Mouse (Mus musculus) left cerebral cortex, postnatal 36 days (tissue): ENCODE results near the gene Krtap16-1. TPM values are rescaled to one million over a fixed set of nuclear protein-coding genes. Genes with fewer than 3 reads are reported as not detected.

Experiments used
- DNase-seq, 2 experiments: peaks; one replicate each; pipeline ENCODE4 v3.0.0; 2021 to 2022; ENCODE audit warnings: low spot score in 2 of 2, mixed read lengths in 1 of 2
- intact Hi-C: fragments of 180-260 bp; cut with DNase I; formaldehyde crosslinking; loops from one replicate; pipeline ENCODE4 v1.15.1; 2025
- total RNA-seq, 2 experiments: library from RNA; stranded (reverse); gene quantifications; 2 replicates each; pipeline ENCODE4 v1.2.3; 2021

Gene Krtap16-1
- total RNA-seq, 2 experiments from 2014 or later = not detected

DNA sequence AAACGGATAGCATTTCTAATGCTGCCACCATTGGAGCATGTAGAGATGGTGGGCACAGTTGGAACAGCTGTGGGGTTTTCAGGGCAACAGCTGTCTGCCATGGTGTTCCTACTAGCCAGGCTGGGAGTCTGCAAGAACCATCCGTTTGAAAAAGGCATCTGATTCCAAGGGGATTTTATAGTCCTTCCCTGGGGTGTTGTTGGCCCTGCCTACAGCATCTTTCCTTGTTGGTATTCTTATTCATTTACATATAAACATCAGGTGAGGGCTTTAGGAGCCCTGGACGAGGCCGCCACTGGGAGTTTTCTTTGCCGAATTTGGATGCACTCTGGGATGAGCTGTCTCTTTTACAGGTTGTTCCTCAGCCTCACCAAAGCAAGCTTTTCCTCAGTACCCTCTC, 7.4 kb downstream of the Krtap16-1 start, which contains the start of gene Krtap29-1:
Krtap29-1 (minus strand) TSS at position 101 of the 400 bp plus-strand sequence.
- intact Hi-C loops = no loop called here
- DNase-seq = no peak

GRCm38 (mm10) chr11:99965961-99966360, 20.4 kb downstream of the Krtap16-1 start:
- DNase-seq = no peak
- intact Hi-C loops = no loop called here

DNA sequence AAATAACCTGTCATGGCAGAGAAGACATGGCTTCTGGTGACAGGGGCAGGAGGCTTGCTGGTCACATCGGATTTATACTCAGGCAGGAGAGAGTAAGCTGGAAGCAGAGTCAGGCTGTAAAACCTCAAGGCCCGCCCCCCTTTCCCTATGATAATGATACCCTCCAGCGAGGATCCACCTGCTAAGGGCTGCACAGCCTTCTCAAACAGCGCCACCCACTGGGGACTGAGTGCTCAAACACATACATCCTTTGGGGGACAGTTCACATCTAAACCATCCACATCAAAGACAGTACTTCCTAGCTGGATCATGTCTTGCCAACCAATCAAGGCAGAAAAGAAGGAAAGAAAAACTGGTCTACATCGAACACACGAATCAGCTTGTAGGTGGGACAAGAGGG, 22.2 kb downstream of the Krtap16-1 start:
- intact Hi-C loops = no loop called here

GRCm38 (mm10) chr11:99948175-99948574, 38.2 kb downstream of the Krtap16-1 start, which contains the start of gene Krtap9-5:
TSS of gene Krtap9-5 (plus strand) at chr11:99948475.
- no peak for DNase-seq
- intact Hi-C loops = no loop called here

More for the DNA sequence above, 22.2 kb downstream of the Krtap16-1 start:
- no peak for DNase-seq

DNA sequence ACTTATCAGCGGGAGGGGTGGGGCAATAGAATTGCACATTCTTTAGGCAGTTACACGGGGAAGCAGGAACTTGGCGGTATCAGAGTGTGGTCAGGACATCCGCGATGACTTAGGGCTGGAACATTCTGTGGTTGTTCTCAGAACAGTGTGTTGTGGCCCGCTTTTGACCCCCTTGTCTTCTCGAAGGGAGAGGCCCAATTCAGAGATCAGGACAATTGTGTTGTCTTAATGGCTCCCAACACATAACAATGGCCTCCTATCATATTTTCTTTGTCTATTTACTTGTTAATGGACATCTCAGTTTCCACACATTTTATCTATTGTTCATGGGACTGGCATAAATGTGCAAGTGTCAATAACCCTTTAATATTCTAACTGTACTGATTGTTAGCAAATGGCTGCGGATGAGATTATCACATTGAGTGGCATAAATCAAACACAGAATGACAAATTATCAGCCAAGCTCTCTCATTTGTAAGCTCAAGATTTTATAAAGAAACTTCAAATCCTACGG, 48.6 kb downstream of the Krtap16-1 start:
- no peak for DNase-seq
- intact Hi-C loops = no loop called here

DNA sequence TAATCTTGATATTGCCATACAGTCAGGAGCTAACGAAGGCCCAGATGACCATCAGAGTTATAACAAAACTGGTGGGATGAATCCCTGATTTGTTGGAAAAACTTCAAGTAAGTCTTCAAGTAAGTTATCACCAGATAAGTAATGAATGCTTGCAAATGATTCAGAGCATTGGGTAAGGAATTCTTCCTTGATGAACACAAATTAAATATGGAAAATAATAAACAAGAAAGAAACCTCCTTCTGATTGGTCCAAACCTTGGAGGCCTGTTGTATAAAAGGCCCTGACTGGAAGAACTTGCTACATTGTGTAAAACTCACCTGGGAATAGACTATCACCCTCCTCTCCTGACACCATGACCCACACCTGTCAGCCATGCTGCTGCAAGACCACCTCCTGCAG, 50.4 kb downstream of the Krtap16-1 start, which contains the start of gene Krtap31-2:
Krtap31-2 (plus strand) TSS at position 301 of the 400 bp plus-strand sequence.
- intact Hi-C loops = no loop called here
- DNase-seq = no peak

Other genes starting within 250 kb of the Krtap16-1 start
- not detected for gene Gm11595, start 213.7 kb downstream of the Krtap16-1 start, total RNA-seq
- gene Krtap4-8, start 205.9 kb downstream of the Krtap16-1 start, total RNA-seq = not detected
- gene Krtap4-9, start 201.4 kb downstream of the Krtap16-1 start, total RNA-seq = not detected
- not detected for gene Gm11596, start 193.1 kb downstream of the Krtap16-1 start, total RNA-seq
- not detected for gene Gm11569, start 187.7 kb downstream of the Krtap16-1 start, total RNA-seq
- gene Gm11554, start 182.2 kb downstream of the Krtap16-1 start, total RNA-seq = not detected
- not detected for gene Krtap4-13, start 176.7 kb downstream of the Krtap16-1 start, total RNA-seq
- gene Gm11564, start 170.9 kb downstream of the Krtap16-1 start, total RNA-seq = not detected
- not detected for gene 2300003K06Rik, start 148.5 kb downstream of the Krtap16-1 start, total RNA-seq
- gene Krtap4-16, start 135.0 kb downstream of the Krtap16-1 start, total RNA-seq = not detected
- not detected for gene Gm11568, start 128.7 kb downstream of the Krtap16-1 start, total RNA-seq
- not detected for gene Gm11559, start 122.1 kb downstream of the Krtap16-1 start, total RNA-seq
- gene Krtap9-1, start 113.2 kb downstream of the Krtap16-1 start, total RNA-seq = not detected
- gene Gm11567, start 107.4 kb downstream of the Krtap16-1 start, total RNA-seq = not detected
- not detected for gene Krtap31-1, start 78.7 kb downstream of the Krtap16-1 start, total RNA-seq
- gene Gm11565, start 71.8 kb downstream of the Krtap16-1 start, total RNA-seq = not detected
- not detected for gene Krtap31-2, start 50.3 kb downstream of the Krtap16-1 start, total RNA-seq
- not detected for gene Krtap9-5, start 38.1 kb downstream of the Krtap16-1 start, total RNA-seq
- not detected for gene Krtap29-1, start 7.5 kb downstream of the Krtap16-1 start, total RNA-seq
- not detected for gene Krtap17-1, start 7.4 kb upstream of the Krtap16-1 start, total RNA-seq
- not detected for gene Krt33a, start 29.6 kb upstream of the Krtap16-1 start, total RNA-seq
- gene Krt33b, start 43.3 kb upstream of the Krtap16-1 start, total RNA-seq = not detected
- not detected for gene Krt34, start 55.0 kb upstream of the Krtap16-1 start, total RNA-seq
- gene Krt31, start 64.0 kb upstream of the Krtap16-1 start, total RNA-seq = not detected
- not detected for gene Krt32, start 101.6 kb upstream of the Krtap16-1 start, total RNA-seq
- not detected for gene Krt35, start 109.6 kb upstream of the Krtap16-1 start, total RNA-seq
- not detected for gene Krt36, start 119.0 kb upstream of the Krtap16-1 start, total RNA-seq
- not detected for gene Krt13, start 135.0 kb upstream of the Krtap16-1 start, total RNA-seq
- gene Krt15, start 149.3 kb upstream of the Krtap16-1 start, total RNA-seq = not detected
- not detected for gene Krt19, start 162.1 kb upstream of the Krtap16-1 start, total RNA-seq
- gene Krt9, start 206.6 kb upstream of the Krtap16-1 start, total RNA-seq = 1 to 10 TPM; 2.0 to 4.0 TPM
- not detected for gene Krt14, start 221.0 kb upstream of the Krtap16-1 start, total RNA-seq